Mouse (Mus musculus): Measurements from ENCODE around the gene March7. TPM values are rescaled to one million over a fixed set of nuclear protein-coding genes. Genes with fewer than 3 reads are reported as not detected.

The March7 gene
- polyA plus RNA-seq, 1 experiment from 2014 or later = 82.0 TPM

- 85% methylated on average over 1 of the region's 1 CpGs for WGBS
- ATAC-seq (ENCODE audit: low read depth) = no peak
- Histone ChIP-seq H3K4me2 (no peak overlapping the region), H3K4me1 (replicated peaks) (no peaks in the 10 kb centered on the region), H3K4me3 (no peak overlapping the region), H3K9ac (no peak overlapping the region), H3K9me3 (no peaks in the 10 kb centered on the region), H3K36me3 (no peaks in the 10 kb centered on the region), H3K27me3 (no peaks in the 10 kb centered on the region), H3K27ac (replicated peaks) (no peak overlapping the region)
Observed at GRCm38 (mm10) chr2:60267567-60267966, 57.9 kb downstream of the March7 start.

DNA sequence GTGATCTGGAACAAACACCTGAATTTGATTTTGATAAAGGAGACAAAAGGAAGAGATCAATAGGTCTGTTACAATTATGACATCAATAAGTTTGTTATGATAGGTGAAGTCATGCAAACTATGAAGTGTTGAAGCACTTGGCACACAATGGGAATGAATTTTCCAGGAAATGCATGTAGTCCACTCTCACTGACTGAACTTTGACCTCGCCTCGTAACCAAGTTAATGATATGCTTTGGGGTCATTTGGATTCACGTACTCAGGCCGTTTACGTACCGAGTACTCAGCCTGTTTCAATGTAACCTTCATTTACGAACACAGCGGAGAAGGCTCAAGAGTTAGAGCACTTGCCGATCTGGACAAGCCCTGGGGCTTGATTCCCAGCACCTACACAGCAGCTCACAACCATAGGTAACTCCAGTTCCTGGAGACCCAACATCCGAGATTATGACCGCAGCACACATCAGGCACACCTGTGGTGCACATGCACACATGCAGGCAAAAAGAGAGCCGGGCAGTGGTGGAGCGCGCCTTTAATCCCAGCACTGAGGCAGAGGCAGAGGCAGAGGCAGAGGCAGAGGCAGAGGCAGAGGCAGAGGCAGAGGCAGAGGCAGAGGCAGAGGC, 60.3 kb downstream of the March7 start:
- H3K4me1 ChIP-seq (replicated peaks) = no peaks in the 10 kb centered on the region
- H3K4me3 ChIP-seq = no peak overlapping the region
- no peak for ATAC-seq (ENCODE audit: low read depth)
- 93% methylated on average over 14 of the region's 14 CpGs for WGBS
- H3K27ac ChIP-seq (replicated peaks) = no peak overlapping the region
- no peak overlapping the region for H3K4me2 ChIP-seq
- no peaks in the 10 kb centered on the region for H3K27me3 ChIP-seq
- no peak overlapping the region for H3K9ac ChIP-seq
- H3K9me3 ChIP-seq = no peaks in the 10 kb centered on the region
- H3K36me3 ChIP-seq = no peaks in the 10 kb centered on the region

- no peak overlapping the region for H3K4me2 ChIP-seq
- H3K27me3 ChIP-seq = 0 out of 2 replicates have a peak, but pooled peaks cover 8% of the 10 kb centered on the region
- H3K9me3 ChIP-seq = no peaks in the 10 kb centered on the region
- no peaks in the 10 kb centered on the region for H3K36me3 ChIP-seq
- H3K9ac ChIP-seq = no peak overlapping the region
- WGBS = 93% methylated on average over 4 of the region's 4 CpGs
- peaks cover 6% of the 10 kb centered on the region; the same call in 1 of the 2 replicates for H3K4me1 ChIP-seq (replicated peaks)
- no peak overlapping the region for H3K27ac ChIP-seq (replicated peaks)
- H3K4me3 ChIP-seq = no peak overlapping the region
- no peak for ATAC-seq (ENCODE audit: low read depth)
Observed at GRCm38 (mm10) chr2:60278627-60279026, 68.9 kb downstream of the March7 start.

DNA sequence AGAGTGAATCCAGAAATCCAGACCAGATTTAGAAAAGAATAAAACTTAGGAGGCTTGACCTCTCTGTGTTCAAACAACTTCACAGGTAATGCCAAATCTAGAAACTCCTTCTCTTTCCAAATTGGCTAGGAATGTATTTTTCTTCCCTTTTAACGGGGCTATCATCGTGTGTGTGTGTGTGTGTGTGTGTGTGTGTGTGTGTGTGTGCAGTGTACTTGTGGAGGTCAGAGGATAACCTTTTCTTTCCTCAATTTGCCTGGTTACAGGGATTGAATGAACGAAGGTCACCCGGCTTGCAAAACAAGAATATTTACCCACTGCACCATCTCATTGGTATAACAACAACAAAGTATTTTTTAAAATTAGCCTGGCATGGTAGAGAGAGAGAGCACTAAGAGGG, 72.9 kb downstream of the March7 start:
- H3K9me3 ChIP-seq = no peaks in the 10 kb centered on the region
- H3K9ac ChIP-seq = no peak overlapping the region
- peaks cover 15% of the 10 kb centered on the region; the same call in 1 of the 2 replicates for H3K4me1 ChIP-seq (replicated peaks)
- no peak overlapping the region for H3K27ac ChIP-seq (replicated peaks)
- peaks cover 27% of the 10 kb centered on the region for H3K27me3 ChIP-seq
- WGBS = 74% methylated on average over 4 of the region's 4 CpGs
- no peaks in the 10 kb centered on the region for H3K36me3 ChIP-seq
- H3K4me2 ChIP-seq = no peak overlapping the region
- no peak for ATAC-seq (ENCODE audit: low read depth)
- H3K4me3 ChIP-seq = no peak overlapping the region

DNA sequence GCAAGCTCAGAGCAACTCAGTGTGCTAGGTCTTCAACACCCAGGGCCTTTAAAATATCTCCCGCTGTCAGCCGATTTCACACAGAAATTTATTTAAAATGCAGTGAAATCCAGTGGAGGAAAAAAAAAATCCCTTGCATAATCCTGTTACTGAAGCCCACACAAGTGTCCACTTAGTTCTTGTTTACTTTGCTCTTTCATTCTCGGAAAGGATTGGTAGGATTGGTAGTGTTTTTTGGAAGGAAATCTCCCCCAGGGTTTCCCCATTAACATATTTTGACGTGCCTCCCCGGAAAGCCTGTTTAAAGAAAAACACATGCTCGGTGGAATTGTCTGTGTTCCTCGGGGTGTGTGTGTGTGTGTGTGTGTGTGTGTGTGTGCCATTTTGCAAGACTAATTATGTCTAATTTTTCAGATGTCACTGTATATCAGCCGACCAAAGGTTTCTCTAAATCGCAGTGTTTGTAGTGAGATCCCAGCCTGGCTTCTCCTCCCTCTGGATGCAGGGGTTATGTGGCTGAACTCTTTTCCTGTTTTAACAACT, 73.6 kb downstream of the March7 start:
- Histone ChIP-seq H3K4me3 (peak overlapping the region; percentile 42), H3K9me3 (no peaks in the 10 kb centered on the region), H3K36me3 (no peaks in the 10 kb centered on the region), H3K4me2 (peak overlapping the region; percentile 92), H3K9ac (peak overlapping the region; percentile 71), H3K4me1 (replicated peaks) (peaks cover 15% of the 10 kb centered on the region; the same call in 1 of the 2 replicates), H3K27me3 (peaks cover 27% of the 10 kb centered on the region), H3K27ac (replicated peaks) (no peak overlapping the region)
- WGBS = 11% methylated on average over 9 of the region's 9 CpGs
- no peak; the same call in 1 of the 2 replicates for ATAC-seq (ENCODE audit: low read depth)

DNA sequence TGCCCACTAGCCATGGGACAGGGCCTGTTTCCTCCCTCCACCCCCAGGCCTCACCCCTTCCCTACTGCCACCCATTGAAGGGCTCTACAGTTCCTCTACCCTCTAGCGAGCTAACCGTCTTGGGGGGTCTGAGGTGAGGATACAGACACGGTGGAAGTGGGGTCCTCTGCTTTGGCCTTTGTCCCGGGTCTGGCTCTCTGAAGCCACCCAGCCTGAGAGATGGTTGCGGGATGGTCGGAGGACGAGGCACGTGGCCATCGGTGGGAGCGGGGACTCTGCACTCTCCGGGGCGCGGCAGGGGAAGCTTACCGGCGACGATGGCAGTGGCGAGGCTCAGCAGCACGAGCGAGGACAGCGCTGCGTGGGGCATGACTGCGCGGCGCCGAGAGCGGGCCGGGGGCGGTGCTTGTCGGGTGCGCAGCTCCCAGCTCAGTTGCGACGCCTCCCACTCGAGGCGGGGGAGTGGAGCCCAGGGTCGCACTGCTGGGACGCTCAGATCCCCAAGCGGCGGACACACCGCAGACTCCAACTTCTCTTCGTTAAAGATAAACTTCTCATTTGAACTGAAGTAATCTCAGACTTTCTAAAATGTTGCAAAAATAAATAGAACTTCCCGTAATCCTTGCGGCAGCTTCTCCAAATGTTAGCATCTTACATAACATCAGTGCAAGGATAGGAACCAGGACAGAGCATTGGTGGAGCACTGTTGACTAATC, 74.2 kb downstream of the March7 start:
- H3K9me3 ChIP-seq = no peaks in the 10 kb centered on the region
- peak overlapping the region; percentile 42 for H3K4me3 ChIP-seq
- H3K4me2 ChIP-seq = peak overlapping the region; percentile 92
- peak overlapping the region; percentile 71 for H3K9ac ChIP-seq
- H3K36me3 ChIP-seq = no peaks in the 10 kb centered on the region
- WGBS = 1% methylated on average over 42 of the region's 42 CpGs
- peak; percentile 84 for ATAC-seq (ENCODE audit: low read depth)
- H3K4me1 ChIP-seq (replicated peaks) = peaks cover 15% of the 10 kb centered on the region; the same call in 1 of the 2 replicates
- no peak overlapping the region for H3K27ac ChIP-seq (replicated peaks)
- H3K27me3 ChIP-seq = peaks cover 27% of the 10 kb centered on the region

DNA sequence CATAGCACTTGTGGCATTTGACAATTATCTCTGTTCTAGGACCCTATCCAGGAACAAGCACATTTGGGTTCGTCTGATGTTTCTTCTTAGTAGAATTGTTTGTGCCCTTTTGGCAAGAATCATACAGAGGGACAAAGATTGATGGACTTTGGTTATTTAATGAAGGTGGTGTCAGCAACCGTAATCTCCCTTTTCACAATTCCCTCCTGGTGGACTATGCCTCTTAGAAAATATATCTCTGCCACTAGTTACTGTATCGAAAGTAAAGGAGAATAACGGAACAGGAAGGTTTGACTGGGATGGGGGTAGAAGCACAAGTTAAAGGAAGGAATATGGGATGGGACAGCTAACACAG, 74.8 kb downstream of the March7 start, which contains the start of gene Cd302:
TSS of gene Cd302 (minus strand) at position 22 of the 355 bp plus-strand sequence.
- H3K27me3 ChIP-seq = peaks cover 27% of the 10 kb centered on the region
- WGBS = 58% methylated on average over 4 of the region's 4 CpGs
- H3K27ac ChIP-seq (replicated peaks) = no peak within 1 kb of the TSS
- peak within 1 kb of the TSS; percentile 71 for H3K9ac ChIP-seq
- H3K4me1 ChIP-seq (replicated peaks) = peaks cover 15% of the 10 kb centered on the region; the same call in 1 of the 2 replicates
- H3K9me3 ChIP-seq = no peaks in the 10 kb centered on the region
- H3K4me3 ChIP-seq = peak within 1 kb of the TSS; percentile 42
- H3K36me3 ChIP-seq = no peaks in the 10 kb centered on the region
- ATAC-seq (ENCODE audit: low read depth) = no peak
- H3K4me2 ChIP-seq = peak within 1 kb of the TSS; percentile 92

- Histone ChIP-seq H3K27me3 (peaks cover 27% of the 10 kb centered on the region), H3K4me3 (no peak overlapping the region), H3K27ac (replicated peaks) (no peak overlapping the region), H3K9me3 (no peaks in the 10 kb centered on the region), H3K4me2 (no peak overlapping the region), H3K9ac (no peak overlapping the region), H3K4me1 (replicated peaks) (peaks cover 15% of the 10 kb centered on the region; the same call in 1 of the 2 replicates), H3K36me3 (no peaks in the 10 kb centered on the region)
- WGBS = 85% methylated on average over 8 of the region's 8 CpGs
- no peak for ATAC-seq (ENCODE audit: low read depth)
Observed at GRCm38 (mm10) chr2:60285107-60285617, 75.5 kb downstream of the March7 start.

DNA sequence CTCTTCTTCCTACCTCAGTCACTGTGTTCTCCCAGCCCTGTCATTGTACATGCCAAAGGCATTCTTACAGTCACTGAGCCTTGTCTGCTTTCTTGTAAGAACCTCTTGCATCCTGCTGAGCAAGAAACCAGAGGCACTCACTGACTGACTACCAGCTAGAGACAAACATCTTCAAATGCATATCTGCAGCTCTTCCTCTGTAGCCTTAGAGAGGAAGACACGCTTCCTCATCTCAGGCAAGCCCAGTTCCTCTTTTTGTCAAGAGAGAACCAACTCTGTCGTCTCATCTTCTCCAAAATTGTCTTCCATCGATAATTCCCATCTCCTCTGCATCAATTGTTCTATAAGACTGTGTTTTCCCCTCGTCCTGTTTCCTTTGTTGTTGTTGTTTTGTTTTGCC, 78.9 kb downstream of the March7 start:
- Histone ChIP-seq H3K9me3 (no peaks in the 10 kb centered on the region), H3K27ac (replicated peaks) (no peak overlapping the region), H3K27me3 (peaks cover 19% of the 10 kb centered on the region), H3K4me1 (replicated peaks) (peaks cover 9% of the 10 kb centered on the region; the same call in 1 of the 2 replicates), H3K4me2 (no peak overlapping the region), H3K36me3 (no peaks in the 10 kb centered on the region), H3K9ac (no peak overlapping the region), H3K4me3 (no peak overlapping the region)
- no peak for ATAC-seq (ENCODE audit: low read depth)
- WGBS = 84% methylated on average over 4 of the region's 4 CpGs

GRCm38 (mm10) chr2:60289451-60289850, 79.8 kb downstream of the March7 start:
- Histone ChIP-seq H3K4me2 (no peak overlapping the region), H3K9me3 (no peaks in the 10 kb centered on the region), H3K27ac (replicated peaks) (no peak overlapping the region), H3K36me3 (no peaks in the 10 kb centered on the region), H3K4me3 (no peak overlapping the region), H3K4me1 (replicated peaks) (peaks cover under 1% of the 10 kb centered on the region; the same call in 1 of the 2 replicates), H3K27me3 (peaks cover 12% of the 10 kb centered on the region), H3K9ac (no peak overlapping the region)
- 93% methylated on average over 1 of the region's 1 CpGs for WGBS
- ATAC-seq (ENCODE audit: low read depth) = no peak

- no peak overlapping the region for H3K4me2 ChIP-seq
- no peaks in the 10 kb centered on the region for H3K9me3 ChIP-seq
- H3K27me3 ChIP-seq = no peaks in the 10 kb centered on the region
- H3K27ac ChIP-seq (replicated peaks) = no peak overlapping the region
- H3K9ac ChIP-seq = no peak overlapping the region
- no peak for ATAC-seq (ENCODE audit: low read depth)
- WGBS = 86% methylated on average over 4 of the region's 4 CpGs
- no peaks in the 10 kb centered on the region for H3K4me1 ChIP-seq (replicated peaks)
- H3K36me3 ChIP-seq = no peaks in the 10 kb centered on the region
- H3K4me3 ChIP-seq = no peak overlapping the region
Observed at GRCm38 (mm10) chr2:60291381-60291780, 81.7 kb downstream of the March7 start.

DNA sequence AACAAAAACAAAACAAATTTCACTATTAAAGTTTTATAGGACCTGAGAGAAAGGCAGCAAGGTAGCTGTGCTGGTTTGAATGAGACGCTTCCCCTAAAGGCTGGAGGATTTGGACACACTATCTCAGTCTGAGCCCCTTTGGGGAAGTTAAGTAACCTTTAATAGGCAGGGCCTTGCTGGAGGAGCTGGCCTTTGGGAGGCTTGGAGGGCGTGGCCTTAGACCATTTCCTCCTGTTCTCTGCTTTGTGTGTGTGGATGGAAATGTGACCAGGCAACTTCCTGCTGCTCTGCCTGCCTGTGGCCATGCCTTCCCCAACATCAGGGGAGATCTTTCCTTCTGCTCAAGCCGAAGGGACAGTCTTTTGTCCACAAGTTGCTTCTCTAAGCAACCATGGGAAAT, 88.6 kb downstream of the March7 start:
- Histone ChIP-seq H3K27me3 (no peaks in the 10 kb centered on the region), H3K36me3 (no peaks in the 10 kb centered on the region), H3K9me3 (no peaks in the 10 kb centered on the region), H3K4me1 (replicated peaks) (no peaks in the 10 kb centered on the region), H3K4me3 (no peak overlapping the region), H3K9ac (no peak overlapping the region), H3K27ac (replicated peaks) (no peak overlapping the region), H3K4me2 (no peak overlapping the region)
- ATAC-seq (ENCODE audit: low read depth) = no peak
- 78% methylated on average over 3 of the region's 3 CpGs for WGBS
